Mouse (Mus musculus): ENCODE measurements around the gene Rcn1. TPM values are rescaled to one million over a fixed set of nuclear protein-coding genes. Genes with fewer than 3 reads are reported as not detected.

Rcn1 gene
- polyA plus RNA-seq (2012; rRNA removed), result 48.3 and 76.8 TPM in 2 replicates

DNA sequence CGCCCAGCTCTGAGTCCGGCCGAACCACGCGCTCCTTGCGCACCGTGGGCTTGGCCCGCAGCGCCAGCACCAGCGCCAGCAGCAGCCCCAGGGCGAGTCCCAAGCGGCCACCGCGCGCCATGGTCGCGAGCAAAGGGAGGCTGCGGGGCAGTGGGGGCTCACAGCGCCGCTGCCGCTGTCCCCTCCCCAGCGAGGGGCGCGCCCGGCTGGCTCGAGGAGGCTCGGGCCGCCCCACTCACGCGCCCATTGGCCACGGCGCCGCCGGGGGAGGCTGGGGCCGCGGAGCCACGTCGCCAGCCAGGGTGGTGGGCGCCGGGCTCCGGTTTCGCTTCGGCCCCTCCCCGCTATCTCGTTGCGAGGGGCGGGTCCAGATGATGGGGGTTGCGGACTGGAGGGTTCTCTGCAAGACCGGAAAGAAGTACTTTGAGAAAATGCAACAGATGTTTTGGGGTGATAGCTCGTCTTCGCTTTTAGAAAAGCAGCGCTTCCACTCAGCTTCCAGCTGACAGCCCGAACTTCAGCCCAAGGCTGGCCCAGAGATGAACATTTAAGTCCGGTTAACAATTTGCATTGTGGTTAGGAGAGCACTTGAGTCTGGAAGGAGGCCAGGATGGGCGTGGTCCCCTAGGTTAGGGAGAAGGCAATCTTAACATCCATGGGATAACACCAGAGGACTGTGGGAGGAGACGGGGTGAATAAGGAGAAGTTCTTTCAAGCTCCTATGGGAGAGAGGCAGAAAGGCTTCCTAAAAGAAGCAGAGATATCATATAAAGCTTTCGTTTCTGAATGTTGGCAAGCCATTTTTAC is at the start of gene Rcn1:
Gene Rcn1 (minus strand): TSS at position 235 of the 807 bp plus-strand sequence.

Other genes with a start within 250 kb of the Rcn1 start
- 0.09 and 0.16 TPM in 2 replicates for gene Them7, start 175.0 kb downstream of the Rcn1 start, polyA plus RNA-seq (2012; rRNA removed)

All from central nervous system, embryonic 14 days (tissue).